Mouse (Mus musculus): ENCODE data around the gene 2310061I04Rik. TPM values are rescaled to one million over a fixed set of nuclear protein-coding genes. Genes with fewer than 3 reads are reported as not detected.

2310061I04Rik gene
- polyA plus RNA-seq, 1 experiment from 2014 or later, result 23.2 TPM

MicroRNAs within 50 kb of the gene (microRNA counts, 519-probe panel; counts per million panel counts)
- microRNA mmu-miR-1894-3p, result not detected
- not detected for microRNA mmu-miR-1894-5p

Small RNA genes lying within 50 kb of the gene (microRNA-seq; reads per million reads assigned to microRNA genes)
- gene Gm28033 (not detected), gene Mir1894 (not detected)

Other genes with a start within 250 kb of the 2310061I04Rik start
- gene Vars2, start 229.8 kb downstream of the 2310061I04Rik start, polyA plus RNA-seq (2014; fragmentation: Nextera tagmentation; extraction: Ambion mirVana), result 17.6 and 17.9 TPM in 2 replicates
- gene Gtf2h4, start 223.7 kb downstream of the 2310061I04Rik start, polyA plus RNA-seq (2014; fragmentation: Nextera tagmentation; extraction: Ambion mirVana), result 56.7 and 57.0 TPM in 2 replicates
- 14.7 and 17.6 TPM in 2 replicates for gene Ddr1, start 192.8 kb downstream of the 2310061I04Rik start, polyA plus RNA-seq (2014; fragmentation: Nextera tagmentation; extraction: Ambion mirVana)
- gene Ier3, start 75.7 kb downstream of the 2310061I04Rik start, polyA plus RNA-seq (2014; fragmentation: Nextera tagmentation; extraction: Ambion mirVana), result 2.7 and 3.1 TPM in 2 replicates
- 47.1 and 47.8 TPM in 2 replicates for gene Flot1, start 74.2 kb downstream of the 2310061I04Rik start, polyA plus RNA-seq (2014; fragmentation: Nextera tagmentation; extraction: Ambion mirVana)
- 1,416 and 1,443 TPM in 2 replicates for gene Tubb5, start 59.1 kb downstream of the 2310061I04Rik start, polyA plus RNA-seq (2014; fragmentation: Nextera tagmentation; extraction: Ambion mirVana)
- 20.7 and 23.5 TPM in 2 replicates for gene Mdc1, start 55.9 kb downstream of the 2310061I04Rik start, polyA plus RNA-seq (2014; fragmentation: Nextera tagmentation; extraction: Ambion mirVana)
- 55.6 and 56.4 TPM in 2 replicates for gene Nrm, start 36.1 kb downstream of the 2310061I04Rik start, polyA plus RNA-seq (2014; fragmentation: Nextera tagmentation; extraction: Ambion mirVana)
- 22.9 and 25.6 TPM in 2 replicates for gene Ppp1r18, start 31.8 kb downstream of the 2310061I04Rik start, polyA plus RNA-seq (2014; fragmentation: Nextera tagmentation; extraction: Ambion mirVana)
- gene Dhx16, start 17.6 kb downstream of the 2310061I04Rik start, polyA plus RNA-seq (2014; fragmentation: Nextera tagmentation; extraction: Ambion mirVana), result 46.5 and 51.2 TPM in 2 replicates
- 128 and 138 TPM in 2 replicates for gene Atat1, start 12.6 kb upstream of the 2310061I04Rik start, polyA plus RNA-seq (2014; fragmentation: Nextera tagmentation; extraction: Ambion mirVana)
- 80.2 and 81.7 TPM in 2 replicates for gene Mrps18b, start 19.0 kb upstream of the 2310061I04Rik start, polyA plus RNA-seq (2014; fragmentation: Nextera tagmentation; extraction: Ambion mirVana)
- 43.9 and 52.3 TPM in 2 replicates for gene Ppp1r10, start 19.0 kb upstream of the 2310061I04Rik start, polyA plus RNA-seq (2014; fragmentation: Nextera tagmentation; extraction: Ambion mirVana)
- gene Abcf1, start 72.3 kb upstream of the 2310061I04Rik start, polyA plus RNA-seq (2014; fragmentation: Nextera tagmentation; extraction: Ambion mirVana), result 120 and 121 TPM in 2 replicates
- gene Gnl1, start 82.4 kb upstream of the 2310061I04Rik start, polyA plus RNA-seq (2014; fragmentation: Nextera tagmentation; extraction: Ambion mirVana), result 40.8 and 42.9 TPM in 2 replicates
- 41.7 and 42.3 TPM in 2 replicates for gene Prr3, start 82.8 kb upstream of the 2310061I04Rik start, polyA plus RNA-seq (2014; fragmentation: Nextera tagmentation; extraction: Ambion mirVana)
- gene H2-T24, start 123.1 kb upstream of the 2310061I04Rik start, polyA plus RNA-seq (2014; fragmentation: Nextera tagmentation; extraction: Ambion mirVana), result 2.3 and 2.6 TPM in 2 replicates
- 2.5 and 2.6 TPM in 2 replicates for gene H2-T23, start 135.4 kb upstream of the 2310061I04Rik start, polyA plus RNA-seq (2014; fragmentation: Nextera tagmentation; extraction: Ambion mirVana)
- gene H2-T22, start 145.3 kb upstream of the 2310061I04Rik start, polyA plus RNA-seq (2014; fragmentation: Nextera tagmentation; extraction: Ambion mirVana), result 10.2 and 13.7 TPM in 2 replicates
- gene Gm6034, start 145.5 kb upstream of the 2310061I04Rik start, polyA plus RNA-seq (2014; fragmentation: Nextera tagmentation; extraction: Ambion mirVana), result not detected in 2 replicates
- not detected in 2 replicates for gene Gm11127, start 160.9 kb upstream of the 2310061I04Rik start, polyA plus RNA-seq (2014; fragmentation: Nextera tagmentation; extraction: Ambion mirVana)
- not detected in 2 replicates for gene Gm19684, start 224.2 kb upstream of the 2310061I04Rik start, polyA plus RNA-seq (2014; fragmentation: Nextera tagmentation; extraction: Ambion mirVana)
- gene Gm7030, start 232.0 kb upstream of the 2310061I04Rik start, polyA plus RNA-seq (2014; fragmentation: Nextera tagmentation; extraction: Ambion mirVana), result not detected in 2 replicates